Mouse (Mus musculus) kidney, embryonic 15.5 days (tissue): Measurements from ENCODE around the gene Rara. TPM values are rescaled to one million over a fixed set of nuclear protein-coding genes. Genes with fewer than 3 reads are reported as not detected.

Source experiments
- ATAC-seq: fragments of 200-750 bp; cut with Nextera tagmentation; replicated peaks from 2 replicates; pipeline ENCODE4 v1.8.0; 2017; ENCODE audit warnings: moderate TSS enrichment; ENCODE audit not compliant: low FRiP score
- H3K27ac ChIP-seq: fragments of 300-500 bp; sonication (generic); 2 replicates; pipeline ENCODE4 v1.5.1; 2015; ENCODE audit warnings: mild to moderate bottlenecking, inconsistent platforms
- H3K27me3 ChIP-seq: fragments of 300-500 bp; sonication (generic); 2 replicates; pipeline ENCODE4 v1.6.1; 2015; ENCODE audit warnings: inconsistent platforms
- H3K36me3 ChIP-seq: fragments of 300-500 bp; sonication (generic); 2 replicates; pipeline ENCODE4 v1.6.1; 2015; ENCODE audit warnings: inconsistent platforms
- H3K4me1 ChIP-seq: fragments of 300-500 bp; sonication (generic); 2 replicates; pipeline ENCODE4 v1.6.1; 2015; ENCODE audit warnings: inconsistent platforms
- H3K4me2 ChIP-seq: fragments of 300-500 bp; sonication (generic); 2 replicates; pipeline ENCODE4 v1.6.1; 2015; ENCODE audit warnings: moderate library complexity, mild to moderate bottlenecking, inconsistent platforms
- H3K4me3 ChIP-seq: fragments of 300-500 bp; sonication (generic); replicated peaks from 2 replicates; pipeline ENCODE4 v1.5.1; 2015; ENCODE audit warnings: mild to moderate bottlenecking, inconsistent platforms
- H3K9ac ChIP-seq: fragments of 300-500 bp; sonication (generic); 2 replicates; pipeline ENCODE4 v1.6.1; 2015; ENCODE audit warnings: mild to moderate bottlenecking, inconsistent platforms
- H3K9me3 ChIP-seq: fragments of 300-500 bp; sonication (generic); replicated peaks from 2 replicates; pipeline ENCODE4 v1.6.1; 2016; ENCODE audit warnings: inconsistent platforms
- WGBS: fragments of 180-500 bp; shearing (Covaris S2); methylation state at CpG from one replicate; pipeline ENCODE4 v1.1.7; 2015; ENCODE audit warnings: mixed read lengths; 5-methylcytosine and 5-hydroxymethylcytosine counted together
- polyA plus RNA-seq: library from polyadenylated mRNA; unstranded; fragments of >200 nt; fragmentation: Nextera tagmentation; extraction: Ambion mirVana; gene quantifications from 2 replicates; pipeline ENCODE4 v1.2.1, GENCODE M21; 2015

Gene Rara
- 29.3 and 32.1 TPM in 2 replicates for polyA plus RNA-seq

GRCm38 (mm10) chr11:98927438-98928076 is at the start of gene Rara:
Gene Rara (plus strand): TSS chr11:98927818.
- H3K4me1 ChIP-seq = peaks cover 100% of the 10 kb centered on the region
- H3K4me2 ChIP-seq = peak within 1 kb of the TSS; percentile 87
- H3K27me3 ChIP-seq = no peaks in the 10 kb centered on the region
- peak within 1 kb of the TSS; percentile 62 for H3K9ac ChIP-seq
- no peak for ATAC-seq
- peak within 1 kb of the TSS; percentile 59 for H3K4me3 ChIP-seq
- peak within 1 kb of the TSS; percentile 89 for H3K27ac ChIP-seq
- no peaks in the 10 kb centered on the region for H3K36me3 ChIP-seq
- H3K9me3 ChIP-seq = no peaks in the 10 kb centered on the region
- 10% methylated on average over 21 of the region's 21 CpGs for WGBS

- H3K9me3 ChIP-seq = no peaks in the 10 kb centered on the region
- 94% methylated on average over 3 of the region's 3 CpGs for WGBS
- H3K4me3 ChIP-seq = no peak overlapping the region
- no peak overlapping the region for H3K27ac ChIP-seq
- no peak overlapping the region for H3K9ac ChIP-seq
- peaks cover 83% of the 10 kb centered on the region for H3K36me3 ChIP-seq
- no peaks in the 10 kb centered on the region for H3K27me3 ChIP-seq
- no peaks in the 10 kb centered on the region for H3K4me1 ChIP-seq
- no peak overlapping the region for H3K4me2 ChIP-seq
- ATAC-seq = no peak
Observed at GRCm38 (mm10) chr11:98887703-98888102, 39.9 kb upstream of the Rara start.

- Histone ChIP-seq H3K9ac (no peak overlapping the region), H3K36me3 (peaks cover 97% of the 10 kb centered on the region), H3K4me2 (no peak overlapping the region), H3K9me3 (no peaks in the 10 kb centered on the region), H3K27ac (no peak overlapping the region), H3K4me3 (no peak overlapping the region), H3K27me3 (no peaks in the 10 kb centered on the region), H3K4me1 (no peaks in the 10 kb centered on the region)
- no peak for ATAC-seq
- WGBS = 95% methylated on average over 4 of the region's 4 CpGs
Observed at GRCm38 (mm10) chr11:98889077-98889476, 38.5 kb upstream of the Rara start.

- Histone ChIP-seq H3K27me3 (no peaks in the 10 kb centered on the region), H3K27ac (no peak overlapping the region), H3K4me2 (no peak overlapping the region), H3K36me3 (peaks cover 96% of the 10 kb centered on the region), H3K9ac (no peak overlapping the region), H3K9me3 (no peaks in the 10 kb centered on the region), H3K4me3 (no peak overlapping the region), H3K4me1 (no peaks in the 10 kb centered on the region)
- 91% methylated on average over 5 of the region's 5 CpGs for WGBS
- no peak for ATAC-seq
Observed at GRCm38 (mm10) chr11:98889977-98890376, 37.6 kb upstream of the Rara start.

GRCm38 (mm10) chr11:98892426-98892825 is 35.2 kb upstream of the Rara start:
- no peak overlapping the region for H3K27ac ChIP-seq
- peaks cover 98% of the 10 kb centered on the region for H3K36me3 ChIP-seq
- 66% methylated on average over 5 of the region's 5 CpGs for WGBS

GRCm38 (mm10) chr11:98900529-98901125 is 27.0 kb upstream of the Rara start:
- Histone ChIP-seq H3K36me3 (peaks cover 72% of the 10 kb centered on the region), H3K4me3 (no peak overlapping the region), H3K4me2 (no peak overlapping the region), H3K27ac (no peak overlapping the region), H3K4me1 (peaks cover 36% of the 10 kb centered on the region), H3K9ac (no peak overlapping the region), H3K27me3 (no peaks in the 10 kb centered on the region), H3K9me3 (no peaks in the 10 kb centered on the region)
- no peak for ATAC-seq
- 79% methylated on average over 12 of the region's 12 CpGs for WGBS

More at GRCm38 (mm10) chr11:98892426-98892825, 35.2 kb upstream of the Rara start:
- Histone ChIP-seq H3K4me2 (no peak overlapping the region), H3K9ac (no peak overlapping the region), H3K9me3 (no peaks in the 10 kb centered on the region), H3K27me3 (no peaks in the 10 kb centered on the region), H3K4me1 (no peaks in the 10 kb centered on the region), H3K4me3 (no peak overlapping the region)
- no peak for ATAC-seq

GRCm38 (mm10) chr11:98902621-98903245 is 24.9 kb upstream of the Rara start:
- Histone ChIP-seq H3K36me3 (peaks cover 53% of the 10 kb centered on the region), H3K4me2 (0 out of 2 replicates have a peak overlapping the region, but pooled peaks have one; percentile 7), H3K27me3 (no peaks in the 10 kb centered on the region), H3K9me3 (no peaks in the 10 kb centered on the region), H3K9ac (peak overlapping the region; percentile 17; the same call in 1 of the 2 replicates), H3K4me3 (no peak overlapping the region), H3K27ac (peak overlapping the region; percentile 85), H3K4me1 (peaks cover 46% of the 10 kb centered on the region)
- 10% methylated on average over 10 of the region's 10 CpGs for WGBS
- ATAC-seq = no peak

- H3K9ac ChIP-seq = no peak overlapping the region
- no peaks in the 10 kb centered on the region for H3K9me3 ChIP-seq
- no peak overlapping the region for H3K4me3 ChIP-seq
- no peaks in the 10 kb centered on the region for H3K27me3 ChIP-seq
- no peak overlapping the region for H3K4me2 ChIP-seq
- WGBS = 73% methylated on average over 2 of the region's 2 CpGs
- no peak for ATAC-seq
- peaks cover 37% of the 10 kb centered on the region for H3K36me3 ChIP-seq
- H3K4me1 ChIP-seq = peaks cover 64% of the 10 kb centered on the region
- peak overlapping the region; percentile 85 for H3K27ac ChIP-seq
Observed at GRCm38 (mm10) chr11:98904577-98904976, 23.0 kb upstream of the Rara start.

- H3K4me3 ChIP-seq = no peak overlapping the region
- no peaks in the 10 kb centered on the region for H3K9me3 ChIP-seq
- peaks cover 64% of the 10 kb centered on the region for H3K4me1 ChIP-seq
- H3K36me3 ChIP-seq = peaks cover 34% of the 10 kb centered on the region
- peak overlapping the region; percentile 85 for H3K27ac ChIP-seq
- WGBS = 64% methylated on average over 7 of the region's 7 CpGs
- no peak overlapping the region for H3K4me2 ChIP-seq
- H3K27me3 ChIP-seq = no peaks in the 10 kb centered on the region
- no peak overlapping the region for H3K9ac ChIP-seq
- ATAC-seq = 0 out of 2 replicates have a peak, but pooled peaks have one; percentile 16
Observed at GRCm38 (mm10) chr11:98905033-98905432, 22.6 kb upstream of the Rara start.

- 73% methylated on average over 4 of the region's 4 CpGs for WGBS
- ATAC-seq = no peak
- no peaks in the 10 kb centered on the region for H3K27me3 ChIP-seq
- peak overlapping the region; percentile 3; the same call in 1 of the 2 replicates for H3K4me2 ChIP-seq
- peaks cover 68% of the 10 kb centered on the region for H3K4me1 ChIP-seq
- no peak overlapping the region for H3K4me3 ChIP-seq
- H3K9ac ChIP-seq = no peak overlapping the region
- H3K36me3 ChIP-seq = peaks cover 34% of the 10 kb centered on the region
- H3K9me3 ChIP-seq = no peaks in the 10 kb centered on the region
- H3K27ac ChIP-seq = peak overlapping the region; percentile 85
Observed at GRCm38 (mm10) chr11:98905583-98905982, 22.0 kb upstream of the Rara start.

GRCm38 (mm10) chr11:98907063-98907436 is 20.6 kb upstream of the Rara start:
- no peak for ATAC-seq
- Histone ChIP-seq H3K4me3 (peak overlapping the region; percentile 66), H3K27me3 (no peaks in the 10 kb centered on the region), H3K9me3 (no peaks in the 10 kb centered on the region), H3K9ac (no peak overlapping the region), H3K36me3 (peaks cover 34% of the 10 kb centered on the region), H3K4me1 (peaks cover 65% of the 10 kb centered on the region), H3K4me2 (peak overlapping the region; percentile 97), H3K27ac (0 out of 2 replicates have a peak overlapping the region, but pooled peaks have one; percentile 85)
- WGBS = 58% methylated on average over 5 of the region's 5 CpGs
